Mouse (Mus musculus) bone marrow macrophage, adult 2 months (primary cell): ENCODE results near the gene Nr1d1.

Source experiments
- CTCF ChIP-seq: IDR thresholded peaks from 2 replicates; pipeline ENCODE4 v1.5.1; 2012; ENCODE audit warnings: low read depth, mild to moderate bottlenecking, low read length, moderate library complexity
- POLR2A ChIP-seq: IDR thresholded peaks from 2 replicates; pipeline ENCODE4 v1.6.1; 2012; ENCODE audit warnings: mild to moderate bottlenecking, low read depth, low read length, borderline replicate concordance

- TF ChIP-seq CTCF (peak; percentile 48), POLR2A (no peak)
These were observed 10.7 kb upstream of the Nr1d1 start for GRCm38 (mm10) chr11:98785772-98786281.
